Mouse (Mus musculus) limb, embryonic 14.5 days (tissue): ENCODE results near the gene Bcor. TPM values are rescaled to one million over a fixed set of nuclear protein-coding genes. Genes with fewer than 3 reads are reported as not detected.
A peak's percentile ranks its signal among the peaks of the same experiment; 100 is the strongest.

Experiments used
- ATAC-seq: fragments of 200-750 bp; cut with Nextera tagmentation; 2 replicates; pipeline ENCODE4 v1.8.0; 2017; ENCODE audit warnings: low read depth, moderate number of reproducible peaks, moderate TSS enrichment; ENCODE audit not compliant: low FRiP score
- DNase-seq: peaks from one replicate; pipeline ENCODE4 v3.0.0-alpha.2; 2015; ENCODE audit warnings: low spot score
- H3K27ac ChIP-seq: fragments of 300-500 bp; sonication (generic); replicated peaks from 2 replicates; pipeline ENCODE4 v1.5.1; 2014; ENCODE audit warnings: low read depth, mild to moderate bottlenecking, low read length, moderate library complexity, mixed read lengths
- H3K27me3 ChIP-seq: fragments of 300-500 bp; sonication (generic); 2 replicates; pipeline ENCODE4 v1.6.1; 2014; ENCODE audit warnings: low read length, mixed read lengths; ENCODE audit not compliant: control insufficient read depth, insufficient read depth
- H3K36me3 ChIP-seq: fragments of 300-500 bp; sonication (generic); 2 replicates; pipeline ENCODE4 v1.6.1; 2014; ENCODE audit warnings: mild to moderate bottlenecking, low read length, moderate library complexity, mixed read lengths; ENCODE audit not compliant: control insufficient read depth, insufficient read depth
- H3K4me1 ChIP-seq: fragments of 300-500 bp; sonication (generic); 2 replicates; pipeline ENCODE4 v1.6.1; 2014; ENCODE audit warnings: antibody characterized with exemption, low read length, mixed read lengths; ENCODE audit not compliant: control insufficient read depth, insufficient read depth
- H3K4me2 ChIP-seq: fragments of 300-500 bp; sonication (generic); replicated peaks from 2 replicates; pipeline ENCODE4 v1.6.1; 2014; ENCODE audit warnings: low read depth, mild to moderate bottlenecking, low read length, moderate library complexity; ENCODE audit not compliant: severe bottlenecking
- H3K4me3 ChIP-seq: fragments of 300-500 bp; sonication (generic); replicated peaks from 2 replicates; pipeline ENCODE4 v1.5.1; 2014; ENCODE audit warnings: low read length
- H3K9ac ChIP-seq: fragments of 300-500 bp; sonication (generic); 2 replicates; pipeline ENCODE4 v1.6.1; 2014; ENCODE audit warnings: mild to moderate bottlenecking, low read depth, low read length, moderate library complexity; ENCODE audit not compliant: severe bottlenecking
- H3K9me3 ChIP-seq: fragments of 300-500 bp; sonication (generic); 2 replicates; pipeline ENCODE4 v1.6.1; 2016; ENCODE audit warnings: low read length; ENCODE audit not compliant: control insufficient read depth
- POLR2A ChIP-seq: fragments of 200-500 bp; IDR thresholded peaks from 2 replicates; pipeline ENCODE4 v1.8.0; 2012; ENCODE audit warnings: inconsistent platforms, mild to moderate bottlenecking, moderate library complexity, borderline replicate concordance; ENCODE audit not compliant: insufficient read depth, insufficient read length; ENCODE audit errors: extremely low read depth
- WGBS: fragments of 180-500 bp; shearing (Covaris S2); extraction: QIAGEN DNeasy Blood & Tissue Kit; methylation state at CpG from one replicate; pipeline ENCODE4 v1.1.7; 2014; 5-methylcytosine and 5-hydroxymethylcytosine counted together
- polyA plus RNA-seq, 2 experiments: library from polyadenylated mRNA; depleted of rRNA in 1 of 2; stranded (reverse) in 1 of 2; unstranded in 1 of 2; fragments of >200 nt; fragmentation: Nextera tagmentation in 1 of 2; extraction: Ambion mirVana in 1 of 2; gene quantifications; 2 replicates each; pipeline versions ENCODE4 v1.2.1 to v1.2.3; 2012 to 2014

Gene Bcor
- polyA plus RNA-seq, 2 experiments = 17.0 to 20.0 TPM

DNA sequence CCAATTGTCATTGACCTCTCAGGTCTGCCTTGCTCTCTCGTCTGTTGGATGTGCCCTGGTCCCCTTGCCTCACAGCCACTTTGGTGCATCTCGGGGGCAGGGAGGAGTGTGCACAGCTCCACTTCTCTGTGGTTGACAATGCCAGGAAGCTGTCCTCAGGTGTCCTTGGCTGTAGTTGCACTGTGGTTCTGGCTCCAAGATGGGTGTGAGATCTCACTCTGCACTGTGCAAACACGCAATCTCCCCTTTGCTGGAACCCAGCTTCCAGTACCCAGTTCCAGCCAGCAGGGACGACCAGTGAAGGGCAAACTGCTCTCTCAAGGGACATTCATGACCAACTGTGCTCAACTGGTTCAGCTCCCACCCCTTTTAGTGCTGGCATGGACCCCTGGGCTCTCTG lies 29.4 kb upstream of the Bcor start:
- H3K4me3 ChIP-seq = no peak overlapping the region
- no peak for DNase-seq
- H3K4me2 ChIP-seq = no peak overlapping the region
- no peaks in the 10 kb centered on the region for H3K36me3 ChIP-seq
- WGBS = 82% methylated on average over 4 of the region's 4 CpGs
- H3K27ac ChIP-seq = no peak overlapping the region
- no peak overlapping the region for H3K9ac ChIP-seq
- no peak for ATAC-seq
- no peaks in the 10 kb centered on the region for H3K9me3 ChIP-seq
- TF ChIP-seq POLR2A = no peak
- H3K27me3 ChIP-seq = no peaks in the 10 kb centered on the region
- H3K4me1 ChIP-seq = no peaks in the 10 kb centered on the region

DNA sequence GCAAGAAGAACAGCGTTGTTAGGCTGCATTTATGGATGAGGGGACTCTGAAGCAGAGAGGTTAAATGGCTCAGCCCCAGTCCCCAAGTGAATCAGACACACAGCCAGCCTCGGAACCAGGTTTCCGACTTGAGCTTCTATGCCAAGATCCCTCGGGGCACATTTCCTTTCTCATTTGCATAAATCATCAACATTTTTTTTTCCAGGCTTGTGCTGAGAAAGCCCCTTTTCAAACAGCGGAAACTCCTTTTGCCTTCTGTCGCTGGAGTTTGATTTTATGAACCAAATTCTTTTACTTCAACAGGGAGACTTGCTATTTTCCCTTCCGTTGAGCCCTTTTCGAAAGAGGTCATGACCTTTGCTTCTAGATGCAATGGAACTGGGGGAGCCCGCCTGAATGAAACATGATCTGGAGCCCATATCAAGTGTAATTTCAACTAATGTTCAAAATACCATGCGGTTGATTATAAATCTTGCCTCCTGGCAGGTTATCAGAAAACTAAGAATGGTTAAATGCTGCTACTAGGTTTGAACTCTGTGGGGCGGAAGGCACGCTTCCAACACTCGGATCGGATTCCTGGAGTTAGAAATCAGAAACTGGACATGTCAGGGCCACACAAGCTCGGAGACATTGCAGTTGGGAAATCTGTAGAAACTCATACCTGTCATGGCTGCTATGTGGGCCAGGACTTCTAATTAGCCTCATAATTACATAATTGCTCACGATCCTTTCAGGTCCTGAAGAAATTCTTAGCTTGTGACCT lies 15.2 kb upstream of the Bcor start:
- no peaks in the 10 kb centered on the region for H3K9me3 ChIP-seq
- no peak for ATAC-seq
- H3K27me3 ChIP-seq = no peaks in the 10 kb centered on the region

DNA sequence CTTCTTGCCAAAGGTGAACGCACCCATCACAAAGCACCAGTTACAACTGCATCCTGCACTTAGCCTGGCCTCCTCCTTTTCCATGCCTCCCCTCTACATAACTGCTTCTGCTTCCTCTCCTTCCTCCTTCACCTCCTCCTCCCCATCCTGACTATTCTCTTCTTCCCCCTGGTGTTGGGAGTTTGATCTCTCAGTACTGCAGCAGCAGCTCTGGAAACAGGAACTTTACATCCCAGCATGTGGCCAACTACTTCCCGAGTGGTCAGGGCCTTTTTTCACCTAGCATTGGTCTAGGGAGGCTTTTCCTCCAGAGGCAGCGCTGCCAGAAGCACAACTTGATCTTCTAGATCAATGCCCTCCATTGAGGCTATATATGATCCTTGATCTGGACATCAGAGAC lies 10.0 kb upstream of the Bcor start:
- no peak for DNase-seq
- Histone ChIP-seq H3K4me2 (no peak overlapping the region), H3K27me3 (no peaks in the 10 kb centered on the region), H3K4me3 (no peak overlapping the region), H3K36me3 (no peaks in the 10 kb centered on the region), H3K9me3 (no peaks in the 10 kb centered on the region), H3K27ac (no peak overlapping the region), H3K4me1 (0 out of 2 replicates have a peak, but pooled peaks cover 5% of the 10 kb centered on the region), H3K9ac (no peak overlapping the region)
- no peak for ATAC-seq
- 29% methylated on average over 3 of the region's 3 CpGs for WGBS
- no peak for TF ChIP-seq POLR2A

More for the DNA sequence above, 15.2 kb upstream of the Bcor start:
- H3K36me3 ChIP-seq = no peaks in the 10 kb centered on the region
- H3K4me1 ChIP-seq = 0 out of 2 replicates have a peak, but pooled peaks cover 3% of the 10 kb centered on the region
- H3K27ac ChIP-seq = no peak overlapping the region
- no peak overlapping the region for H3K4me3 ChIP-seq
- no peak overlapping the region for H3K4me2 ChIP-seq
- WGBS = 36% methylated on average over 16 of the region's 16 CpGs
- DNase-seq = no peak
- TF ChIP-seq POLR2A = no peak
- no peak overlapping the region for H3K9ac ChIP-seq

DNA sequence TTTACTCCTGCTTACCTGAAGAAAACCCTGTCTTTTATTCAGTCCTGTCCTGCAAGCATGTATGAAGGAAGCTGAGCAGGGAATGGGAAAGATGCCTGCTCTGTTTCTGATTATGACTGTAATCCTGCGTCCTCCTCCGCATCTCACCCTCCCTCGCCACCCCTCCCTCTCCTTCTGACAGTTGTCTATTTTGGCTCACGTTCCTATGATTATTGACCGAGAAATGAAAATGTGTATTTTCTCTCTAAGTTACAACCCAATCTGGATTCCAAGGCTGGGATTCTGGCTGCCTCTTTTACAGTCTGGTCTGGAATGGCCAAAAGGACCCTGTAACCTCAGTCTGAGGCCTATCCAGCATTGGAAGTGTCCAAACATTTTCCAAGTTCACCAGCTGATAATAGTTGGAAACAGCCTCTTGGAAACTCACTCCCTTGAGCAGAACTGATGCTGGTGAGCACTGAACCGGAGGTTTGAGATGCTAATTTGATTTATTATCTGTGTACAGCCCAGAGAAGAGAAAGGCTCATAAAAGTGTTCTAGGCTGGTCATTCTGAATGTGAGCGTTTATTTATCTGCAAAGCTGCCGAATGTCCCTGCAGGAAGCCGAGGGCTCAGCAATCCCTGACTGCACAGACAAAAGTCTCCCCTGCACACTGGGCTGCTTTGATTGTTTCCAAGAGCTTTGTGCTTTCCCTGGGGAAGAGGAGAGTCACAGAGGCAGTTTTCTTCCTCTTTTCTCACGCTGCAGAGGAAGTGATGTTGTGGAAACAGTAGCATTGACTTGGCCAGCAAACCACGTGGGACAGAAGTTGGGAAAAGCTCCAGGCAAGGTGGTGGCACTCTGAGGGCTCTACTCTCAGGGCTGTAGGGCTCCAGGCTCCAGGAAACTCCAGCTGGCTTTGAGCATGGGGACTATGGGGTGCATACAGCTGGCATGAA lies 4.7 kb upstream of the Bcor start:
- TF ChIP-seq POLR2A = no peak
- Histone ChIP-seq H3K36me3 (no peaks in the 10 kb centered on the region), H3K27me3 (no peaks in the 10 kb centered on the region; the same call in 1 of the 2 replicates), H3K4me3 (no peak overlapping the region), H3K4me2 (no peak overlapping the region), H3K4me1 (0 out of 2 replicates have a peak, but pooled peaks cover 5% of the 10 kb centered on the region), H3K9me3 (no peaks in the 10 kb centered on the region), H3K9ac (no peak overlapping the region), H3K27ac (no peak overlapping the region)
- 40% methylated on average over 11 of the region's 11 CpGs for WGBS
- DNase-seq = no peak
- no peak for ATAC-seq

DNA sequence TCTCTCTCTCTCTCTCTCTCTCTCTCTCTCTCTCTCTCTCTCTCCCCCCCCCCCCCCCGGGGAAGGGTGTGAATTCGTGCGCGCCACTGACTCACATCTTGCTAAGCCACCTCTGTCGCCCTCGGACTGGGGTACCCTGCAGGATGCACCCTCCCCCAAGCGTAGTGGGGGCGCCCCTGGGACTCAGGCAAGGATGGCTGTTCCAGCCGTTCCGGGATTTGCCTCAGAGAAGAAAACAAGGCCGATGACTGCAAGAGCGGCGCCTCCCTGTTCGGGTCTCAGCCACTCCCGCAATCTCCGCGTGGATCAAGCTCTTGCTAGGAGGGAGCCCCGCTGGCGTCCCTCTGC lies 647 bp downstream of the Bcor start:
- ATAC-seq (no peak), DNase-seq (no peak)
- Histone ChIP-seq H3K4me1 (peaks cover 15% of the 10 kb centered on the region; the same call in 1 of the 2 replicates), H3K4me3 (peak overlapping the region; percentile 47), H3K4me2 (peak overlapping the region; percentile 61), H3K27ac (peak overlapping the region; percentile 79), H3K36me3 (no peaks in the 10 kb centered on the region), H3K9ac (peak overlapping the region; percentile 64), H3K27me3 (peaks cover 14% of the 10 kb centered on the region), H3K9me3 (no peaks in the 10 kb centered on the region)
- WGBS = 12% methylated on average over 9 of the region's 19 CpGs
- no peak for TF ChIP-seq POLR2A
